Mouse (Mus musculus) heart, postnatal 14 days (tissue): ENCODE results near the gene BC025920. TPM values are rescaled to one million over a fixed set of nuclear protein-coding genes. Genes with fewer than 3 reads are reported as not detected.

Experiments
- DNase-seq, 2 experiments: peaks; one replicate each; pipeline ENCODE4 v3.0.0; 2021 to 2022
- intact Hi-C: fragments of 180-260 bp; cut with DNase I; formaldehyde crosslinking; loops from one replicate; pipeline ENCODE4 v1.15.1; 2025
- total RNA-seq, 2 experiments: library from RNA; stranded (reverse); gene quantifications; 2 replicates each; pipeline ENCODE4 v1.2.3; 2021

Gene BC025920
- total RNA-seq, 2 experiments from 2014 or later: 1.8 to 2.2 TPM

GRCm38 (mm10) chr10:81600738-81601203 lies 5.3 kb upstream of the BC025920 start, which contains the start of gene Tle6:
Tle6 (minus strand) TSS chr10:81601073.
- intact Hi-C loops: loop anchor here (5.0 to 10.0 kb wide), 2 partner anchors 46 to 98 kb away; partner anchors contain the start of genes Aes and S1pr4
- DNase-seq: peak; percentile 93 to 96

DNA sequence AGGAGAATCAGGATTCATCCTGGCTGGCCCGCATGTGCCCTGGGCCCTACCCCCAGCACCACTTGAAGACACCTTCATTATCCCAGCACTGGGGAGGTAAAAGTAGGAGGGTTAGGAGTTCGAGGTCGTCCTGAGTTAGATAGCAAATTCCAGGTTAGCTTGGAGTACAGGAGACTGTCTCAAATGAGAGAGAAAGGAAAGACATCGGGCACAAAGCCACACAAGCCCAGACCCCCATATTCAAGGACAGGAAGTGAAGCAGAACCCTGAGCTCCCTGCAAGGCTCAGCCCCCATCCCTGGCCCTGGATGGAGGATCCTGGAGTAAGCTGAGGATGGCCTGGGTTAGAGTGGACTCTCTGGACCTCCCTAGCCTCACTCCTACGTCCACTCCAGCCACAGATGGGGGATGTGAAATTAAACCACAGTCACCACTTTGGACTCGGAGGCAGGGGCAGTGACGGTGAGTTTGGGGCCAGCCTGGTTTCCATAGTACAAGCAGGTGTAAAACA lies 4.6 kb upstream of the BC025920 start:
- intact Hi-C loops: loop anchor here (5.0 to 10.0 kb wide), 2 partner anchors 47 to 99 kb away; partner anchors contain the start of genes Aes and S1pr4
- DNase-seq: no peak

GRCm38 (mm10) chr10:81602741-81603151 lies 3.3 kb upstream of the BC025920 start:
- peak in 1 of 2 experiments; percentile 28 for DNase-seq
- intact Hi-C loops: loop anchor here (5.0 to 10.0 kb wide), 2 partner anchors 48 to 100 kb away; partner anchors contain the start of genes Aes and S1pr4

DNA sequence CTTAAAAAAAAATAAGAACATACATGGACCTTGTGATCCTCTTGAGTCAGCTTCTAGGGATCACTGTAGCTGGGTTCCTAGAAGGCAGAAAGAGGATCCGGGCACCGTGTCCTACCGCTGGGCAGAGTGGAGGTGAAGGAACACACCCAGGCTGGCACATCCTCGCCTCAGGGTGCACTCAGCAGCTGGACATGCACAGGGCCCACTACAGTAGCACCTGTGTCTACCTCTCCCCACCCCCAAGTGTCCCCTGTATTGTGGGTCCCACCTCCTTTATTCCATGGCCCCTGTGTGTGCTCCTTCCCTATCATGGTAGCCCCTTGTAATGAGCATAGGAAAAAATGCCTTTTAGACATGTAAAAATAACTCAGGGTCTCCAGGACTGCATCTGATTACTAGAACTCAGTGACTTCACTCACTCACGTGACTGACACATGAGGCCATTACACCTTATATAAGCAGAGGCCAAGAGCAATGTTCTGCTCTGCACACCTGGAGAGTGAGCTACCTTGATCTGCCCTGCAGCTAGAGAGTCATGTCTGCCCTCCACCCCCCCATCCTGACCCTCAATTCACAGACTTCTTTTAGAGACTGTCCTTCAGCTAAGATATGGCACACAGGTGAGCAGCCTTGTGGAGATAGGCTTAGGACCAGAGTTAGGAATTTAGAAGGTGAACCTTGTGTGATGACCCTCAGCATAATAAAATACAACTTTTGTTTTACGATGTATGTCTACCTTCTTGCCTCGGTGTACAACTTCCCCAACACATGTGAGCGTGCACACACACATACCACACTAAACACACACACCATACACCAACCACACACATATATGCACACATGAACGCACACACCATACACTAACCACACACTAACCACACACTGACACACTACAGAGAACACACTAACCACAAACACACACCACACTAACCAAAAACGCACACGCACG lies 1.8 kb upstream of the BC025920 start:
- intact Hi-C loops: loop anchor here (5.0 to 10.0 kb wide), 2 partner anchors 49 to 102 kb away; partner anchors contain the start of genes Aes and S1pr4

GRCm38 (mm10) chr10:81604968-81605665 lies 953 bp upstream of the BC025920 start:
- DNase-seq: peak; percentile 90 to 93
- intact Hi-C loops: loop anchor here (5.0 to 10.0 kb wide), 2 partner anchors 50 to 103 kb away; partner anchors contain the start of genes Aes and S1pr4

More for the DNA sequence above, 1.8 kb upstream of the BC025920 start:
- no peak for DNase-seq

- intact Hi-C loops: loop anchor here (10.0 kb wide), 1 partner anchor 51 kb away; the partner anchor contains the start of gene Aes
- DNase-seq: no peak
Measured at GRCm38 (mm10) chr10:81605666-81605973, 450 bp upstream of the BC025920 start.

- intact Hi-C loops: loop anchor here (2.0 to 10.0 kb wide), 2 partner anchors 54 to 562 kb away; partner anchors contain the start of gene Aes
- DNase-seq: no peak
Measured at GRCm38 (mm10) chr10:81608308-81608707, 2.2 kb downstream of the BC025920 start.

DNA sequence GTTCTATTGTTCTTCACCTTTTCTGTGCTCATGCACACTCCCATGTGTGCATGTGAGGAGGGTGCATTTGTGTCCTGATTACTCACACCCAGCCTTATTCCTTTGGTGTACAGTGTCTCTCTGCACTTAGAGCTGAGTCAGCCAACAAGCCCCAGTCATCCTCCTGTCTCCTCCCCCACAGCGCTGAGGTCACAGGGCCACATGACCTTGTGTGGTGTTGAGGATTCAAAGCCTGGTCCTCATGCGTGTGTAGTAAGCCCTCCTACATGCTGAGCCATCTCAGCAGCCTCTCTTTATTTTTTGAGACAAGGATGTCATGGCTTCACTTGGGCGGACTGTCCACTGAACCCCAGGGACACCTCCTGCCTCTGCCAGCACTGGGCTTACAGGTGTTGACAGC lies 6.7 kb downstream of the BC025920 start:
- DNase-seq: no peak
- intact Hi-C loops: no loop called here

DNA sequence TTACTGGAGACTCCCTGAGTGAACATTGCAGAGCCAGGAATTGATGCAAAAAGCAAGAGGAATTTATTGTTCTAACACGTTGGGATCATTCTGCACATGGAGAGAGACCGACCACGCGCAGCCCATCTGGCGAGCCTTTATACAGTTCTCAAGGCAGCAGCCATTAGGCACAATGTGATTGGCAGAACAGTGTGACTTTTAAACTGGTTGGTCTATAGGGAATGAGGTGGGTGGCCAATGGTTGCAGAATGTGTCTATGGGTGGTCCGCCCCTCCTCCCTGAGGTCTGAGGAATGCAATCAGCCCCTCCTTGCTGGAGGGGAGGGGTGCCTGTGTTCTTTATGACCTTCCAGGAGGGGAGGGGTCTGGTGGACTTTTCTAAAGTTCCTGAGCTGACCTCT lies 9.4 kb downstream of the BC025920 start:
- DNase-seq: no peak
- intact Hi-C loops: no loop called here

DNA sequence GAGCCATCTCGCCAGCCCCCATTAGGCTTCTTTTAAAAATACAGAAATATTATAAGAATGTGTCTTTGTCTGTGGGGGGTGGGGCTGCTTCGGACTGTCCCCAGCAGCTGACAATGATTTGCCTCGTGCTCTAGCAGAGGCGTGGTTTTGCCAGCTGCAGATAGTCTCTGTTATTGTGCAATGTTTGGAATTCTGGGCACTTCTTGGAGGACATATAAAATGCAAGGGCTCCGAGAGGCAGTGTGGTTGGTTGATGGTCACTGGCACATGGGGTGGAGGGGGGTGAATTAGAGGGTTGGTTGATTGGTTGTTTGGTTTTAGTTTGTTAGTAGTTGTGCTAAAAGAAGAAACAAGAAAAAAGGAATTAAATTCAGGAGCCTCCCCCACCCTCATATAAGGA lies 13.9 kb downstream of the BC025920 start:
- intact Hi-C loops: no loop called here
- DNase-seq: no peak

GRCm38 (mm10) chr10:81620786-81621185 lies 14.7 kb downstream of the BC025920 start:
- no peak for DNase-seq
- intact Hi-C loops: no loop called here

- DNase-seq: no peak
- intact Hi-C loops: no loop called here
Measured at GRCm38 (mm10) chr10:81623441-81623840, 17.4 kb downstream of the BC025920 start.

GRCm38 (mm10) chr10:81626101-81626993 lies 20.3 kb downstream of the BC025920 start:
- DNase-seq: no peak
- intact Hi-C loops: loop anchor here (5.0 kb wide), 1 partner anchor 546 kb away; no protein-coding TSS in a partner anchor

- intact Hi-C loops: loop anchor here (5.0 kb wide), 1 partner anchor 545 kb away; no protein-coding TSS in a partner anchor
- DNase-seq: peak; percentile 90 to 91
Measured at GRCm38 (mm10) chr10:81626994-81627835, 21.1 kb downstream of the BC025920 start, which contains the start of gene Sirt6. Sirt6 (minus strand) TSS chr10:81627797.

DNA sequence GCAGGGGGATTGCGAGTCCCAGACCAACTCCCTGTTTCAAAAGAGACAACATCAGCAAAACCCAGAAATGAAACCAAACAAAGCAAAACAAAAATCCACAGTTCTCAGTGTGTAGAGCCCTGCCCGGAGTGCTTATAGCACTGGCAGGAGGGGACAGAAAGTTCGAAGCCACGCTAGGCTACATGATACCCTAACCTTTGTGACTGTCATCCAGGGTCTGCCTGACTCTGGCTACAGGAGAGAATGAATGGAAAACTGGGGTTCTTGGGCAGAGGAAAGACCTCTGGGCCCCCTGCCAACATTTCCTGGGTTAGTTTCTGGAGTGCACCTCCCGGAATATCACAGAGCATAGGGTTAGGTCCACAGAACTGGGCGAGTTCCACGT lies 21.8 kb downstream of the BC025920 start:
- intact Hi-C loops: loop anchor here (5.0 kb wide), 1 partner anchor 544 kb away; no protein-coding TSS in a partner anchor

GRCm38 (mm10) chr10:81628390-81628789 lies 22.3 kb downstream of the BC025920 start, which contains the start of gene Ankrd24:
Ankrd24 (plus strand) TSS chr10:81628540.
- intact Hi-C loops: loop anchor here (5.0 kb wide), 1 partner anchor 544 kb away; no protein-coding TSS in a partner anchor
- no peak for DNase-seq

More for the DNA sequence above, 21.8 kb downstream of the BC025920 start:
- peak in 1 of 2 experiments; percentile 38 for DNase-seq

- intact Hi-C loops: no loop called here
Measured at GRCm38 (mm10) chr10:81633253-81634099, 27.4 kb downstream of the BC025920 start.

More at GRCm38 (mm10) chr10:81633253-81634099, 27.4 kb downstream of the BC025920 start:
- DNase-seq: peak; percentile 77 to 82
